In the genomic region with DNA sequence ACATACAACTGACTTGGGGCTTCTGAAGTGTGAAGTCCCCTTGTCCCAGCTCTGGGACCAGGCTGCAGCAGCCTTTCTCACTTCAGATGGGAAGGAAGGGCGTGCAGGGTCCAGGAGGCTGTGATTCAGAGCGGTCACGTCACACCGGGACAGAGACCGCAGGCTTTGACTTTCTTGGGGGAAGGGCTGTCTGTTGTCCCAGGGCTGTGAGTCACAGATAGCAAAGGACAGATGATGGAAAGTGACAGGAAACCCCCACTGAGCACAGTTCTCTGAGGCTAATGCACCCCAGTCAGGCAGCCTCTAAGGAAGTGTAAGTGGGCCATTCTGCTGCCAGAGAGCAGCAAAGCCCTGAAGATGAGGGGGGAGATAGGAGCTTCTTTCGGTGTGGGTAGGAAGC, we compare ENCODE assay signal across 8 mouse cellular contexts. TPM values are rescaled to one million over a fixed set of nuclear protein-coding genes. Genes with fewer than 3 reads are reported as not detected.
A peak's percentile ranks its signal among the peaks of the same experiment; 100 is the strongest.
DNase-seq lines count a peak whose midpoint lies in the region.

No protein-coding gene starts in this region.

- DNase-seq in right cerebral cortex, adult 18-20 months = peak; percentile 59
- no peak for DNase-seq in right cerebral cortex, postnatal 14 days
- DNase-seq in embryo, embryonic 11 days = peak; percentile 45
- peak; percentile 41 for DNase-seq in heart, postnatal 4 days
- peak; percentile 23 for DNase-seq in liver
- peak; percentile 40 to 47 for DNase-seq in monocyte, adult 2 months (ENCODE audit: low read depth in 1 of 2, low spot score in 2 of 2)
- peak; percentile 68 for DNase-seq in thymus, postnatal 4 days
- DNase-seq in cerebellum, adult 8-10 months = no peak

RNA-seq across cellular contexts. Expression of a gene that starts 23.9 kb away (rescaled TPM):
- total RNA-seq in heart, postnatal 4 days (2021) = 10 to 100 TPM; 11.6 to 12.5 TPM

Comparison
In these comparisons a context has a peak if more than half of its experiments do, and no peak if none do; other contexts are left out.
1. DNase-seq: peak in right cerebral cortex, adult 18-20 months (single experiment), embryo, embryonic 11 days (single experiment), heart, postnatal 4 days (single experiment), liver (single experiment), monocyte, adult 2 months (2 of 2) and thymus, postnatal 4 days (single experiment); none in right cerebral cortex, postnatal 14 days (single experiment) and cerebellum, adult 8-10 months (single experiment).